ENCODE assay signal across 8 mouse cellular contexts in the genomic region with DNA sequence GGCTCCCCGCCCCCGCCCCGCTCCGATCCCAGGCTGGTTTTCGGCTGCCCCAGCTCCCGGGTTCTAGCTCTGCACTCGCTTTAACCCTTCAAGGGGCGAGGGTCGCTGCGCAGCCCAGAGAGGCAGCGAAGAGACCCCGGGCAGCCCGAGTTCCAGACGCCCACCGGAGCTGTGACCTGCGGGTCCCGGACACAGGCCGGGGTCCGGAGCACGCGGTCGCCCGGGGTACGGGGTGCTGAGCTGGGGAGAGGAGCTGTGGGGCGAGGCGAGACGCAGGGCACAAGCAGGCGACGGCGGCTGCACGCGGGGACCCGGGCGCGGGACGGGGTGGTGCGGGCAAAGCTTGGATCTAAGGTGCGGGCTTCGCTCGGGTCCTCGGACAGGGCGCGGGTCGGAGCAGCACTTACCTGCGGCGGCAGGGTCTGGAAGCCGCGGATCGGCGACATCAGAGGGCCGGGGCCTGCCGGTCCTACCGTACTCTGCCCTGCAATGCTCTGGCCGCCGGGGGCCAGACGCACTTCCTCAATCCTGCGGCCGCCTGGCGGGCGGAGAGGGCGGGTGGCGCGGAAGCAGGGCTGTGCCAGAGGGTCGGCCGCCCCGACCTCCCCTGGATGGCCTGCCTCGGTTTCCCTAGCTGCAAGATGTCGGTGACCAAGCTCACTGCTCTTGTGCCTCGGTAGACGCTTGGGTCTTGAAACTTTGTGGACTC. TPM values are rescaled to one million over a fixed set of nuclear protein-coding genes. Genes with fewer than 3 reads are reported as not detected.
DNase-seq lines count a peak whose midpoint lies in the region; ATAC-seq lines count a peak whose summit lies in the region.

A gene (minus strand): TSS at position 538 of the 709 bp plus-strand sequence.

- ATAC-seq in erythroblast, adult 5-6 weeks (replicated peaks; ENCODE audit: low FRiP score, poor library complexity, severe bottlenecking): no peak
- peak; percentile 64 for ATAC-seq in hindbrain, embryonic 12.5 days (ENCODE audit: low FRiP score)
- peak; percentile 67 for ATAC-seq in limb, embryonic 15.5 days (ENCODE audit: insufficient number of reproducible peaks, low FRiP score, low TSS enrichment, low read depth)
- ATAC-seq in midbrain, embryonic 14.5 days (ENCODE audit: low FRiP score, low TSS enrichment): peak; percentile 66
- peak; percentile 80 for ATAC-seq in stomach, embryonic 16.5 days (ENCODE audit: insufficient read depth, low FRiP score)

- no peak within 1 kb of the TSS for H3K27ac ChIP-seq in hindbrain, embryonic 12.5 days
- H3K27ac ChIP-seq in limb, embryonic 15.5 days: peak within 1 kb of the TSS; percentile 82
- H3K27ac ChIP-seq in midbrain, embryonic 14.5 days (replicated peaks; ENCODE audit: low read depth, low read length): no peak within 1 kb of the TSS
- peak within 1 kb of the TSS; percentile 79 for H3K27ac ChIP-seq in stomach, embryonic 16.5 days (ENCODE audit: low read length)

- peak; percentile 71 to 84 for DNase-seq in adrenal gland, postnatal 36 days
- DNase-seq in gastrocnemius, adult 18-20 months (ENCODE audit: low spot score): peak; percentile 45
- peak; percentile 69 for DNase-seq in midbrain, embryonic 14.5 days

- peak within 1 kb of the TSS; percentile 62 for H3K4me3 ChIP-seq in erythroblast, embryonic 14.5 days (replicated peaks)
- peak within 1 kb of the TSS; percentile 59 for H3K4me3 ChIP-seq in hindbrain, embryonic 12.5 days
- peak within 1 kb of the TSS; percentile 75 for H3K4me3 ChIP-seq in limb, embryonic 15.5 days
- H3K4me3 ChIP-seq in midbrain, embryonic 14.5 days (replicated peaks; ENCODE audit: low read depth, low read length): peak within 1 kb of the TSS; percentile 51
- peak within 1 kb of the TSS; percentile 89 for H3K4me3 ChIP-seq in stomach, embryonic 16.5 days (replicated peaks; ENCODE audit: low read length)

- H3K36me3 ChIP-seq in erythroblast, embryonic 14.5 days (ENCODE audit: control insufficient read depth): no peaks in the 10 kb centered on the region
- no peaks in the 10 kb centered on the region for H3K36me3 ChIP-seq in hindbrain, embryonic 12.5 days
- no peaks in the 10 kb centered on the region for H3K36me3 ChIP-seq in limb, embryonic 15.5 days
- no peaks in the 10 kb centered on the region for H3K36me3 ChIP-seq in midbrain, embryonic 14.5 days (ENCODE audit: control insufficient read depth, insufficient read depth, low read length)
- H3K36me3 ChIP-seq in stomach, embryonic 16.5 days (ENCODE audit: control insufficient read depth, insufficient read depth, low read length): no peaks in the 10 kb centered on the region

- peaks cover 22% of the 10 kb centered on the region for H3K27me3 ChIP-seq in erythroblast, embryonic 14.5 days (ENCODE audit: control insufficient read depth)
- peaks cover 19% of the 10 kb centered on the region for H3K27me3 ChIP-seq in hindbrain, embryonic 12.5 days
- no peaks in the 10 kb centered on the region for H3K27me3 ChIP-seq in limb, embryonic 15.5 days
- H3K27me3 ChIP-seq in midbrain, embryonic 14.5 days (ENCODE audit: control insufficient read depth, insufficient read depth, low read length): peaks cover 18% of the 10 kb centered on the region
- H3K27me3 ChIP-seq in stomach, embryonic 16.5 days (ENCODE audit: control insufficient read depth, insufficient read depth, low read length): no peaks in the 10 kb centered on the region

- peak within 1 kb of the TSS; percentile 71 for H3K9ac ChIP-seq in hindbrain, embryonic 12.5 days
- H3K9ac ChIP-seq in limb, embryonic 15.5 days: peak within 1 kb of the TSS; percentile 77
- peak within 1 kb of the TSS; percentile 57 for H3K9ac ChIP-seq in midbrain, embryonic 14.5 days (replicated peaks; ENCODE audit: low read length)
- H3K9ac ChIP-seq in stomach, embryonic 16.5 days (ENCODE audit: low read length): peak within 1 kb of the TSS; percentile 97

- WGBS in hindbrain, embryonic 12.5 days: under 1% methylated on average over 55 of the region's 70 CpGs
- WGBS in limb, embryonic 15.5 days: under 1% methylated on average over 69 of the region's 70 CpGs
- WGBS in midbrain, embryonic 14.5 days: under 1% methylated on average over 70 of the region's 70 CpGs
- under 1% methylated on average over 70 of the region's 70 CpGs for WGBS in stomach, embryonic 16.5 days

- peaks cover 18% of the 10 kb centered on the region for H3K4me1 ChIP-seq in erythroblast, embryonic 14.5 days (ENCODE audit: control insufficient read depth)
- peaks cover 17% of the 10 kb centered on the region for H3K4me1 ChIP-seq in hindbrain, embryonic 12.5 days
- peaks cover 21% of the 10 kb centered on the region for H3K4me1 ChIP-seq in limb, embryonic 15.5 days
- peaks cover 12% of the 10 kb centered on the region for H3K4me1 ChIP-seq in midbrain, embryonic 14.5 days (ENCODE audit: control insufficient read depth, insufficient read depth, low read length)
- peaks cover 23% of the 10 kb centered on the region for H3K4me1 ChIP-seq in stomach, embryonic 16.5 days (ENCODE audit: control insufficient read depth, insufficient read depth, low read length)

- no peaks in the 10 kb centered on the region for H3K9me3 ChIP-seq in erythroblast, embryonic 14.5 days (ENCODE audit: control insufficient read depth, low read length)
- H3K9me3 ChIP-seq in hindbrain, embryonic 12.5 days (replicated peaks): no peaks in the 10 kb centered on the region
- H3K9me3 ChIP-seq in limb, embryonic 15.5 days: no peaks in the 10 kb centered on the region
- no peaks in the 10 kb centered on the region for H3K9me3 ChIP-seq in midbrain, embryonic 14.5 days (ENCODE audit: control insufficient read depth, low read length)
- H3K9me3 ChIP-seq in stomach, embryonic 16.5 days (replicated peaks; ENCODE audit: control insufficient read depth, low read length): no peaks in the 10 kb centered on the region

- peak within 1 kb of the TSS; percentile 97 for H3K4me2 ChIP-seq in hindbrain, embryonic 12.5 days (replicated peaks)
- H3K4me2 ChIP-seq in limb, embryonic 15.5 days: peak within 1 kb of the TSS; percentile 91
- peak within 1 kb of the TSS; percentile 98 for H3K4me2 ChIP-seq in midbrain, embryonic 14.5 days (ENCODE audit: low read length)
- H3K4me2 ChIP-seq in stomach, embryonic 16.5 days (ENCODE audit: low read depth, low read length): peak within 1 kb of the TSS; percentile 90

RNA-seq across cellular contexts. Expression of the gene that starts here (rescaled TPM):
- polyA plus RNA-seq in erythroblast, embryonic 14.5 days (2012): 0.02 and 0.07 TPM in 2 replicates
- total RNA-seq in erythroblast, adult 5-6 weeks (2015; ENCODE audit: low replicate concordance): 1.5 and 3.1 TPM in 2 replicates
- 1.4 and 3.2 TPM in 2 replicates for total RNA-seq in erythroblast, adult 5-6 weeks (2017; ENCODE audit: low replicate concordance)
- total RNA-seq in adrenal gland, postnatal 36 days (2021): 10 to 100 TPM; 15.3 to 15.5 TPM
- total RNA-seq in gastrocnemius, adult 18-20 months (2021): 1 to 10 TPM; 2.8 to 3.4 TPM
- polyA plus RNA-seq in hindbrain, embryonic 12.5 days (2016; fragmentation: Nextera tagmentation; extraction: Ambion mirVana): 7.2 and 7.6 TPM in 2 replicates
- 16.2 and 17.5 TPM in 2 replicates for polyA plus RNA-seq in limb, embryonic 15.5 days (2015; fragmentation: Nextera tagmentation; extraction: Ambion mirVana)
- 1.3 and 3.6 TPM in 2 replicates for polyA plus RNA-seq in midbrain, embryonic 14.5 days (2014; fragmentation: Nextera tagmentation; extraction: Ambion mirVana)
- 19.5 and 21.4 TPM in 2 replicates for polyA plus RNA-seq in stomach, embryonic 16.5 days (2015; fragmentation: Nextera tagmentation; extraction: Ambion mirVana)

Comparison
In these comparisons a context has a peak if more than half of its experiments do, and no peak if none do; other contexts are left out.
1. H3K27ac ChIP-seq: peak in limb, embryonic 15.5 days (single experiment) and stomach, embryonic 16.5 days (single experiment); none in hindbrain, embryonic 12.5 days (single experiment) and midbrain, embryonic 14.5 days (single experiment).
2. Peak in every context shown above with its lines, with median percentiles within 50 percentile points of each other: H3K4me3 ChIP-seq, DNase-seq, H3K4me2 ChIP-seq and H3K9ac ChIP-seq.